Mouse (Mus musculus): Measurements from ENCODE around the gene Tff1. TPM values are rescaled to one million over a fixed set of nuclear protein-coding genes. Genes with fewer than 3 reads are reported as not detected.

Gene Tff1
- total RNA-seq, 1 experiment from 2014 or later, result not detected

- no peak for DNase-seq
These were observed 12.0 kb downstream of the Tff1 start for GRCm38 (mm10) chr17:31152966-31153499.

GRCm38 (mm10) chr17:31152512-31152911 lies 12.6 kb downstream of the Tff1 start:
- DNase-seq, result no peak

GRCm38 (mm10) chr17:31145998-31146397 lies 19.1 kb downstream of the Tff1 start:
- DNase-seq, result no peak

GRCm38 (mm10) chr17:31144040-31145037 lies 20.7 kb downstream of the Tff1 start, which contains the start of gene Tff2:
Gene Tff2, minus strand, starts transcription at chr17:31144282.
- no peak for DNase-seq

GRCm38 (mm10) chr17:31142116-31142515 lies 23.0 kb downstream of the Tff1 start:
- DNase-seq, result peak; percentile 16

GRCm38 (mm10) chr17:31138398-31138797 lies 26.7 kb downstream of the Tff1 start:
- peak; percentile 50 for DNase-seq

- DNase-seq, result no peak
These were observed 28.3 kb downstream of the Tff1 start for GRCm38 (mm10) chr17:31136821-31137220.

GRCm38 (mm10) chr17:31136291-31136690 lies 28.8 kb downstream of the Tff1 start:
- no peak for DNase-seq

- no peak for DNase-seq
These were observed 30.2 kb downstream of the Tff1 start for GRCm38 (mm10) chr17:31134913-31135312.

- DNase-seq, result no peak
These were observed 31.3 kb downstream of the Tff1 start for GRCm38 (mm10) chr17:31133776-31134175.

- DNase-seq, result no peak
These were observed 33.7 kb downstream of the Tff1 start for GRCm38 (mm10) chr17:31131269-31131821.

- no peak for DNase-seq
These were observed 35.6 kb downstream of the Tff1 start, which contains the start of gene Tff3 for GRCm38 (mm10) chr17:31129452-31129851. Gene Tff3, minus strand, starts transcription at chr17:31129646.

GRCm38 (mm10) chr17:31128708-31129318 lies 36.3 kb downstream of the Tff1 start:
- DNase-seq, result no peak

- DNase-seq, result no peak
These were observed 39.4 kb downstream of the Tff1 start for GRCm38 (mm10) chr17:31125548-31126266.

GRCm38 (mm10) chr17:31121975-31122374 lies 43.1 kb downstream of the Tff1 start:
- DNase-seq, result peak; percentile 49

GRCm38 (mm10) chr17:31119429-31119828 lies 45.6 kb downstream of the Tff1 start:
- DNase-seq, result peak; percentile 79

GRCm38 (mm10) chr17:31117946-31118345 lies 47.1 kb downstream of the Tff1 start:
- no peak for DNase-seq

GRCm38 (mm10) chr17:31116063-31116462 lies 49.0 kb downstream of the Tff1 start:
- DNase-seq, result no peak

- no peak for DNase-seq
These were observed 51.8 kb downstream of the Tff1 start for GRCm38 (mm10) chr17:31113191-31113856.
